Mouse (Mus musculus) telencephalon, adult 2 months (tissue): ENCODE measurements at regions not wholly inside any gene's neighbourhood (a gene's known extent, or its start where the extent isn't known, plus 50 kb on each side); places are given as distances from the start of the nearest gene placed in this dataset.

Experiments used
- DNase-seq: peaks from one replicate; pipeline ENCODE4 v3.0.0-alpha.2; 2011; ENCODE audit warnings: low read depth, low spot score

DNA sequence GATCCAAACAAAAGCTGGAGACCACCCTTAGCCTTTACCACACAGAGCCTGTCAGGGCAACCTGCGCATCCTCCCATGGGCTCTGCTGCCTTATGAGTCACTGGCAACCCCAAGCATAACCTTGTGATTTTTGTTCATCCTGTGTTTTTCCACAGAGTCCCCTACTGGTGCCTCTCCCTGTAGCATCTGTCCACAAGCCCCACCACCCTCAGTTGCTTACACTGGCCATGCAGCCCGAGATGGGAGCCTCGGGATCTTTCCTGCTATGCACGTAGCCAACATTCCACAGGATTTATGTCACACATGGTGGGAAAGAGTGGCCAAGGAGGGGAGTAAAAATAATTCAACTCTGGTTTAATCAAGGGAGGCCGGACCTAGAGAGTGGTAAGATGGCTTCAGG, 269.2 kb upstream of the Nfe2l3 start:
- DNase-seq: no peak

GRCm38 (mm10) chr6:51163882-51164281, 268.6 kb upstream of the Nfe2l3 start:
- DNase-seq: no peak

GRCm38 (mm10) chr6:51167028-51167427, 265.4 kb upstream of the Nfe2l3 start:
- no peak for DNase-seq

DNA sequence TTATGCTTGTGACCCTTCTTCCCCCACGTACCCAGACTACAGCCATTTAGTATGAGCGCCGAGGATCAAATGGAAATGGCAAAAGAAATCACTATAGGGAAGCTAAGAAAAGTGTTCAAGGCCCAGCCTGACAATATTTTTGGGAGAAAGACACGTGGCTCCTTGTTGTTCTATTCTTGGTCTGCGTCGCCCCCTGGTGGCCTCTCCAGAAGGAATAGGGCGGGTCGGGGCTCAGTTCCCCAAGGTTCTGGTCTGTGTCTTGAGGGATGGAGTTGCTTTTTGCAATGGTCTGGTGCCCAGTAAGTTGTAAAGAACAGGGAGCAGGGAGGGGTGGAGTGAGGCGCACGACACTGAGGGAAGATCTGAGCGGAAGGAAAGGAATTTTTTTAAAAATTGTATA, 264.4 kb upstream of the Nfe2l3 start:
- no peak for DNase-seq

- no peak for DNase-seq
Measured at GRCm38 (mm10) chr6:51168775-51169695, 263.4 kb upstream of the Nfe2l3 start.

- DNase-seq: no peak
Measured at GRCm38 (mm10) chr6:51169971-51170411, 262.5 kb upstream of the Nfe2l3 start.

DNA sequence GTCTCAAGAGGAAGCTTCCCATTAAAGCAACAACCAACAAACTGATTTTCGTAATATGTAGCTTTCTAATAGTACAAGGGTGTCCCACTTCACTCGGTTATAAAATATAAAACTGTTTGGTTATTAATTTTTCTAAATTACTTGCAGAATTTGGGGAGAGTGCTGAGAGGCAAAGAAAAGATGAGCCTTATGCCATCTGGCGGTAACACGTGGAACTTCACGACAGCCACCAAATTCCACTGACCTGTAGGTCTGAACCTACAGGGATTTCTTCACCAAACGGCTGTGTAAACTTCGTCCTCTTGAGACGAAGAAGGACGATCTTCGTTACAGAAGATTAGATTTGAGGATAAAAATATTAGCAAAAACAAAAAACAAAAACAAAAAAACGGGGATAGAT, 262.1 kb upstream of the Nfe2l3 start:
- DNase-seq: no peak

DNA sequence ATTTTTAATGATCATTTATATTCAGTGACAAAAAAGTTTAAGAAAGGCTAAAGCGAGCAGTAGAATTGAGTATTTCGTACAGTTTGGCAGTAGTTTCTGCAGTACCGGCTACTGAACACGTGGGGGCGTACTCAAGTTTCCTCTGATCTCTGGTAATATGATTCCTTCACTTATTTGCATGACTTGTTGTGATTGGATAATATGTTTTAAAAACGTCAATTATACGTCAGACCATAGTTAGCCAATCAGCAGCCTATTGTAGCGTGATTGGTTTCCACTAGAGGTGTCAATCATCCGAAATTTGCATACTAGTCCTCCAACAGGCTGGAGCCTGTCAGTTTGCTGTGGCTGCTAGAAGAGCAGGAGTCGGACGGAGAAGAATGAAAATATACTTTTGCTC, 261.6 kb upstream of the Nfe2l3 start:
- DNase-seq: no peak

- DNase-seq: no peak
Measured at GRCm38 (mm10) chr6:51171761-51172160, 260.7 kb upstream of the Nfe2l3 start.

DNA sequence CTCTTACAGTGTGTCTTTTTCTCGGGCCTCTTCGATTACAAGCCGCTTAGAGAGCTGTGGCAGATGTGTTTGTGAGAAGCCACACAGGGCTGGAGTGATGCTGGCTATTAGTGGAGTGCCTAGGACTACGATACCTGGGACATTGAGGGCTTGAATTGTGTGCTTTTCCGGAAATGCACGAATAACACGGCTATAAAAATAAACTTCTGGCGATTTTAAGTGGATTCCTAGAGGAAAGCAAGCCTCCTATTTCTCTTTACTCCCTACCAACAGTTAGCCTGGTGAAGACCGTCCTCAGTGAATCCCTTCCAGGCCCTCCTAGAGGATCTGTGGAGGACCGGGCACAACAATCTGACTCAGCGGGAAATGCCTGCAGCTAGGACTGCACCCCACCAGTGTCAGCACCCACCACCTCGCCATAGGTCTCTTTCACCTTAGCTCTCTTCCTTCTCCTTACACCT, 260.1 kb upstream of the Nfe2l3 start:
- DNase-seq: no peak

DNA sequence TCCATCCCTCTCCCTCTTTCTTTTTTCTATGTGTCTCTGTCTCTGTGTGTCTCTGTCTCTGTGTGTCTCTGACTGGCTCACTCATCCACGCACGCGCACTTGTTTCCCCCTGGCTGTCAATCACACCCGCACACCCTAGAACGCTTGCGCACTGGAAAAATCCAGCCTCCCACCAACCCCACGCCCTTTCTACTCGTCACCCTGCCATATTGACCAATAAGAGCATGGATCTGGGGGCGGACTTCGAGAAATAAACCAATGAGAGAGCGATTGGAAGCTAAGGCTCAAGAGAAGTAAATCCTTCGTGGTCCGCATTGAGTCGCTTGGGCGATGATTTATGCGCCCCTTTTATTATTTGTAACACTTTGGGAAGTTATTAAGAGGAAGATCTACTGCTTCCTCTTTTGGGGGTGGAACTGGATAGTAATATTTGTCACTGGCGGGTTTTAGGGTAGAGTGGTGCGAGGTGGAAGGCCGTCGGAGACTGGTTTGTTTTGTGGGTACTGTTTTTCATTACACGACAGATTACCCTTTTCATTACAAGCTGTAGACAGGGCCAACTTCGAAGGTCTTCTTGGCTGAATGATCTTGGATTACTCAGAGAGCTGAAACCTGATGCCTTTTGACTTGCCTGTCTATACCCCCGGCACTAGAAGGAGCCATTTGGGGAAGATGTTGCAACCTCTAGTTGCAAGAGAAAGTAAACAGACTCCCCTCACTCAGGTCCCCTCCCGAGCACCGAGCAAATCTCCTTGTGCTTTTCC, 259.4 kb upstream of the Nfe2l3 start:
- no peak for DNase-seq

DNA sequence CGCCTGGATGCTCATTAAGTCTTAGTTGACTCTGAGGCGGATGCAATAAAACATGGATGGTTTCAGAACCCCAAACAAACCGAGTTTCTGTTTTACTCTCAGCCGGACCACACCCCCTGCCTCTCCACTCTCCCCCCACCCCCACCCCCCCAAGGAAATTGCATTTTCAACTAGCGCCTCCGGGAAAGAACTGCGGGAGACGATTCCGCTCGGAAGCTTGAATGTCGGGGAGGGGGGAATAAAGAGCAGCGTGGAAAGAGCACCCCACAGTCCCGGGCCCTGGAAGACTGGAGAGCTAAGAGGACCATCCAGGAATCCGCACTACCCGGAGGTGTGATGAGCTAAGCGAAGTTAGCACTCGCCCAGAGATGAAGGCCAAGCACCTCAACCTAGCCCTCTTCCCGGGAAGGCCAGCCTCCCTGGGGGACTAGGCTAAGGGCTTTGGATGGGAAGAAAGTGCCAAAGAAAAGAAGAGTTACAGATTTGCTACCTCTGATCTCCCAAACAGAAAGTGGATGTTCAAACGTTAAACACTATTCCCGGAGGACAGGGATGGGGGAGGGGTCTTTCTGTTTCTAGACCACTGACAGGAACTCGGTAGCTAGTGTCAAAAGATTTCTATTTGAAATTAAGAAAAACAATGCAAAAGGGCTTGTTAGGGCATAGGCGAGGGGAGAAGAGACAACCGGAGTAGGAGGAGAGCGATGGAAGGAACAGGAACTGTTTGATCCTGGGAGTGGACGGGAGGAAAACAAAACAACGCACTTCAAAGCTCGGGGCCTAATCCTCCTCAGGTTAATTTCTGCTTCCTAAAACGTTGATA, 258.6 kb upstream of the Nfe2l3 start:
- no peak for DNase-seq

DNA sequence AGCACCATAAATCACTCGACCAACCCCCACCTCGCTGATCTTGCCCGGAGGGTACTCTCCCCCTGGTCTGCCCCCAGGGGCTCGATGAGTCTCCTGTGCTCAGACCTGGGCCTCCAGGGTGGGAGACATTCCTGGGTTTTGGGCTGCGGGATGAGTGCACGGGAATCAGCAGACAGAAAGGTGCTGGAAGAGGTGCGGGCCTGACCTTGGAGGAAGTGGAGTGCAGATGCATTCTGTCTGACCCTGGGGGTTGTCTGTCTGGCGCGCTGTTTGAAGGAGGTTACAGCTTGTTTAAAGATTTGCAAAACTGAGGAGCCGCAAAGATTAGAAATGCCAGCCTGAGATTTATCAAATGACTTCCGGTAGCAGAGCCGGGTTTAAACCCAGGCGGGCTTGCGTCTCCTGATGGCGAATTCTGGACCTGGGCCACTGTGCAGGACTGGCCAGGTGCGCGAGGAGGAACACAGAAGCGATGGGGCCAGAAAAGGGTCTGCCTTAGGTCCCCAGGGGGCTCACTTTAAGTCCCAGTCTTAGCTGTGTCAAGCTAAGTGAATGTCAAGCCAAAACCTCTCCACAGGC, 257.9 kb upstream of the Nfe2l3 start:
- DNase-seq: no peak

- DNase-seq: no peak
Measured at GRCm38 (mm10) chr6:51175616-51176590, 256.6 kb upstream of the Nfe2l3 start.

DNA sequence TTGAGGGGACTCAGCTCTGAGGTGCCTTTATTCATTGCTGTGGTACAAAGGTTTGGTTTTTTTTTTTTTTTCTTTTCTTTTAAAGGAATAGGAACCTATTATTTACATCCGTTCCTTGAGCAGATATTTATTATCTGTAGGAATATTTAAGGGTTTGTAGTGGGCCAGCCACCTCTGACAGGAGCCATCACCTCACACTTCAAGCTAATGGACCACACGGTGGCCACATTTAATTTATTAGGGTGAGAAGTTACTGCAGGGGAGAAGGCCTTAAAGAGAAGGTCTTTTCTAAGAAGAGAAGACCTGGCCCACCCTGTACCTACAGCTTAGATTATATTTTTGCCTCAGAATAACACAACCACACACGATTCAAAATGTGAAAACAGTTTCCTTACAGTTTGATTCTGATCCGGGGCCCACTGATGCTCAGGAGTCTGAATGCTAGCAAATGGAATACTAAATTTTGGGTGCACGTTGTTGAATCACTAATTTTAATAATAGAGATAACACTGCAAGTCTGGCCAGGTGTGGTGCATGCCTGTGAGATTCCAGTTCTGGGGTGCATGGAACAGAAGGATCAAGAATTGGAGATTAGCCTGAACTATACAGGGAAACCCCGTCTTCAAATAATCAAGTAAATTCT, 255.6 kb upstream of the Nfe2l3 start:
- no peak for DNase-seq

DNA sequence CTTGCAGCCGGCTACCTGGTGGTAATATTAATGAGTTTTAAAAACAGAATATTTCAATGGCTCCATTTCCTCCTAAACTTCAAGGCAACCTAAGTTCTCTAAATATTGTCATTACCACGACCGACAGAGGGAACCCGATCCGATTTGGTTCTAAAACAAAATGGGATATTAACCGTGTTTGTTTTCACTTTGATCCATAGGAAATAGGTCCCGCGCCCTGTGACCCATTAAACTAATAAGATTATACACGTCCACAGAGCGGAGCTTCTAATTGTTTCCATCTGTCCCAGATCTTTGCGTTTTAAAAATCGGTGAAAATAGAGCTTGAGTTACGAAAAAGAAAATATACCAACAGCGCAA, 254.8 kb upstream of the Nfe2l3 start:
- no peak for DNase-seq

DNA sequence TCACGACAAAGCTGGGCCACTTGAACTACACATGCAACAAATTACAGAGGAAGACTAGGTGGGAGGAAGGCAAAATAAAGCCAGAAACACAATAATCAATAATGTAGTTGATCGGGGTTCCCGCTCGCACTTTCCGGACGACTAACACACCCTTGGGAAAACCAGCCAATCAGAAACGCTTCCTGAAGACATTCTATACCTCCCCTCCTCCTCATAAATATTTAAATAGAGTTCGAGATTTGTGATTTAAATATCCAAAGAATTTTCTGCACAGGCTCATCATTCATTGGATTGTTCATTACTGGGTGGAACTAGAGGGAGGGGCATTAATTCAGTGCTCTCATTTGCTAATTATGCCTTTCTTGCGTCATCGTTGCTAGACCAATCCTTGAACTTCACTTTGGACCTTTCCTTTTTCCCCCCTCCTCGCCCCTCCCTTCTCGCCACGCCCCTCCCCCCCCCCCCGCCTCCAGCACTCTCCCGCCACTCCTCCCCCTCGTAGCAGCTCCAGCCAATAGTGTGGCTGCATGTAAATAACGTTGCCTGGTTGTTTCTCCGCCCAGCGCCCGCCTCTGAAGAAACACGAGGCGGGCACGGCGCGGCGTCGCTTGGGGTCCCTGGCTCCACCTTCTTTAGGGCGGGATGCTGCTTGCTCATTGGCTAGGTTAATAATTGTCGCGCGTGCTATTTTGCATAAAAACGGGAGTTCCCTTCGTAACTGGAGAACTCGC, 254.2 kb upstream of the Nfe2l3 start:
- no peak for DNase-seq

DNA sequence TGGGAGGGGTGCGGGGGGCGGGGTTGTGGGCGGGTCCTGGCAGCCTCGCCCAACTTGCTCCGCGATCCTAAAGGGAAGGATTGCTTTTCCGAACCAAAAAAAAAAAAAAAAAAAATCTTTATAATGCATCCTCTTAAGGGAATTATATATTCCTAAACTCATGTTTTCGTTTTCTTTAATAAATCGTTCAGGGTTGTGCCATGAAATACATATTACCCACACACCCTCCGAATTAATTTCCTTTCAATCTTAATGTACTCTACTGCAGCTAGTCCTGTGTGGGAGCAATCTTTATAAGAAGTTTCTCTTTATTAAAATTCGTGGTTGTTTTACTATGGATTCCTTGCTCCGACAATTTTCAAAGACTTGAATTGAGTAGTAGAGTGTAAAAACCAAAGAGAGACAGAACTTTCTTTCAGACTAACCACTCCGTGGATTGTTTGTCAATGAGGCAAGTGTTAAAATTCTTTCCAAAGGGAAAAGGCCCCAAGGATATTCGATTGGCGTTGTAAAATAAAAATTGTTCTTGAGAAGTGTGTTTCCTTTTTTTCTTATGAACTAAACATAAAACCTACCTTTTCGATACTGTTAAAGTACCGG, 253.6 kb upstream of the Nfe2l3 start:
- no peak for DNase-seq
